Mouse (Mus musculus) myocyte (in vitro differentiated cells): Measurements from ENCODE around the gene Ccdc51.

Source experiments
- CEBPB ChIP-seq: IDR thresholded peaks from 2 replicates; pipeline ENCODE4 v1.6.1; 2011; ENCODE audit warnings: mild to moderate bottlenecking, moderate library complexity; ENCODE audit not compliant: poor library complexity, insufficient read depth, severe bottlenecking
- E2F4 ChIP-seq: IDR thresholded peaks from one replicate; pipeline ENCODE4 v1.6.1; 2011; ENCODE audit warnings: mild to moderate bottlenecking, control low read depth, moderate library complexity; ENCODE audit not compliant: insufficient read depth
- POLR2A ChIP-seq: IDR thresholded peaks from one replicate; pipeline ENCODE4 v1.6.1; 2011; ENCODE audit warnings: low read depth, mild to moderate bottlenecking, control low read depth, moderate library complexity; ENCODE audit not compliant: insufficient read length
- REST ChIP-seq: IDR thresholded peaks from one replicate; pipeline ENCODE4 v1.6.1; 2011; ENCODE audit warnings: mild to moderate bottlenecking, control low read depth, moderate library complexity; ENCODE audit not compliant: insufficient read depth, insufficient read length
- USF1 ChIP-seq: IDR thresholded peaks from one replicate; pipeline ENCODE4 v1.6.1; 2011; ENCODE audit warnings: low read depth, mild to moderate bottlenecking, control low read depth, moderate library complexity

- TF ChIP-seq POLR2A: no peak
- TF ChIP-seq CEBPB: no peak
- no peak for TF ChIP-seq USF1
- no peak for TF ChIP-seq E2F4
- no peak for TF ChIP-seq REST
Measured at GRCm38 (mm10) chr9:109046306-109046705, 36.0 kb upstream of the Ccdc51 start.
